Mouse (Mus musculus) limb, embryonic 11.5 days (tissue): ENCODE measurements at regions not wholly inside any gene's neighbourhood (a gene's known extent, or its start where the extent isn't known, plus 50 kb on each side); places are given as distances from the start of the nearest gene placed in this dataset.

Experiments used
- ATAC-seq: fragments of 200-750 bp; cut with Nextera tagmentation; 2 replicates; pipeline ENCODE4 v1.8.0; 2017; ENCODE audit warnings: low read depth; ENCODE audit not compliant: insufficient number of reproducible peaks, low FRiP score, low TSS enrichment
- DNase-seq: peaks from one replicate; pipeline ENCODE4 v3.0.0-alpha.2; 2015; ENCODE audit warnings: low spot score
- H3K27ac ChIP-seq: fragments of 300-500 bp; sonication (generic); replicated peaks from 2 replicates; pipeline ENCODE4 v1.5.1; 2014; ENCODE audit warnings: low read depth, mild to moderate bottlenecking, low read length
- H3K27me3 ChIP-seq: fragments of 300-500 bp; sonication (generic); 2 replicates; pipeline ENCODE4 v1.6.1; 2014; ENCODE audit warnings: mild to moderate bottlenecking, low read length, mixed read lengths; ENCODE audit not compliant: control insufficient read depth, insufficient read depth
- H3K36me3 ChIP-seq: fragments of 300-500 bp; sonication (generic); 2 replicates; pipeline ENCODE4 v1.6.1; 2014; ENCODE audit warnings: mild to moderate bottlenecking, low read length, moderate library complexity, mixed read lengths; ENCODE audit not compliant: control insufficient read depth, insufficient read depth
- H3K4me1 ChIP-seq: fragments of 300-500 bp; sonication (generic); 2 replicates; pipeline ENCODE4 v1.6.1; 2014; ENCODE audit warnings: low read length, mixed read lengths; ENCODE audit not compliant: control insufficient read depth, insufficient read depth
- H3K4me2 ChIP-seq: fragments of 300-500 bp; sonication (generic); 2 replicates; pipeline ENCODE4 v1.6.1; 2014; ENCODE audit warnings: low read depth, mild to moderate bottlenecking, moderate library complexity; ENCODE audit not compliant: severe bottlenecking
- H3K4me3 ChIP-seq: fragments of 300-500 bp; sonication (generic); 2 replicates; pipeline ENCODE4 v1.5.1; 2014; ENCODE audit warnings: low read depth, low read length
- H3K9ac ChIP-seq: fragments of 300-500 bp; sonication (generic); 2 replicates; pipeline ENCODE4 v1.6.1; 2014; ENCODE audit warnings: mild to moderate bottlenecking, low read length
- H3K9me3 ChIP-seq: fragments of 300-500 bp; sonication (generic); 2 replicates; pipeline ENCODE4 v1.6.1; 2016; ENCODE audit warnings: low read length; ENCODE audit not compliant: control insufficient read depth
- WGBS: fragments of 180-500 bp; shearing (Covaris S2); extraction: QIAGEN DNeasy Blood & Tissue Kit; methylation state at CpG from one replicate; pipeline ENCODE4 v1.1.7; 2014; 5-methylcytosine and 5-hydroxymethylcytosine counted together

DNA sequence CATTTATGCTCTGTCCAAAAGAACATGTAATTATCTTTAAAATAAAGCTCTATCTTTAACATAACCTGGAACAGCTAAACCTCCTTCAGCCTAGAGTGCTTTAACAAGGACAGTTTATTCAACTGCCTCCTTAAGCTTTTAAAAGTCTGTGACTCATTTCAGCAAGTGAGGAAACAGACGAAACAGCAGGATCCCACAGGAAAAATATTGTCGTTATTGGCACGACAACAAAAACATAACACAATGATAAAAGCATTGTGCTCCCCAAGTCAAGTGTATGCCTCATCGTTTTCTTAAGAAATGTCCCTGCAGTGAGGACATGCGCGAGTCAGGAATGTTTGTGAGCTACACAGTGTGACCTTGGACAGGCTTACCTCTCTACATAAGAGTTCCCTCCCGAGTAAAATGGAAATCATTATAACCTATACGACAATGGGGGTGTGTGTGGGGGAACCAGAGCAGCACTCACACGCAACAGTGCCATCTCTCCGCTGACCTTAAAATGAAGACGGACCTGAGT is 166.7 kb upstream of the Cd180 start:
- no peaks in the 10 kb centered on the region for H3K27me3 ChIP-seq
- H3K27ac ChIP-seq, result no peak overlapping the region
- no peaks in the 10 kb centered on the region for H3K36me3 ChIP-seq
- H3K4me2 ChIP-seq, result no peak overlapping the region
- DNase-seq, result no peak
- 83% methylated on average over 11 of the region's 11 CpGs for WGBS
- no peaks in the 10 kb centered on the region for H3K4me1 ChIP-seq
- H3K9ac ChIP-seq, result no peak overlapping the region
- no peak overlapping the region for H3K4me3 ChIP-seq
- ATAC-seq, result no peak
- H3K9me3 ChIP-seq, result no peaks in the 10 kb centered on the region

- WGBS, result 12% methylated on average over 4 of the region's 4 CpGs
- ATAC-seq, result no peak
- no peak overlapping the region for H3K9ac ChIP-seq
Observed at GRCm38 (mm10) chr13:102533784-102534183, 159.6 kb upstream of the Cd180 start.

GRCm38 (mm10) chr13:102537424-102538242 is 155.7 kb upstream of the Cd180 start:
- Histone ChIP-seq H3K9ac (no peak overlapping the region), H3K36me3 (no peaks in the 10 kb centered on the region), H3K27ac (no peak overlapping the region), H3K4me1 (peaks cover 5% of the 10 kb centered on the region; the same call in 1 of the 2 replicates), H3K9me3 (no peaks in the 10 kb centered on the region), H3K27me3 (peaks cover 6% of the 10 kb centered on the region; the same call in 1 of the 2 replicates), H3K4me2 (peak overlapping the region; percentile 47), H3K4me3 (peak overlapping the region; percentile 13; the same call in 1 of the 2 replicates)
- peak; percentile 65 for DNase-seq
- no peak for ATAC-seq
- 13% methylated on average over 19 of the region's 19 CpGs for WGBS

More at GRCm38 (mm10) chr13:102533784-102534183, 159.6 kb upstream of the Cd180 start:
- Histone ChIP-seq H3K27ac (no peak overlapping the region), H3K4me3 (no peak overlapping the region), H3K27me3 (peaks cover 6% of the 10 kb centered on the region; the same call in 1 of the 2 replicates), H3K4me1 (peaks cover 5% of the 10 kb centered on the region; the same call in 1 of the 2 replicates), H3K36me3 (no peaks in the 10 kb centered on the region), H3K4me2 (no peak overlapping the region), H3K9me3 (no peaks in the 10 kb centered on the region)
- DNase-seq, result no peak

DNA sequence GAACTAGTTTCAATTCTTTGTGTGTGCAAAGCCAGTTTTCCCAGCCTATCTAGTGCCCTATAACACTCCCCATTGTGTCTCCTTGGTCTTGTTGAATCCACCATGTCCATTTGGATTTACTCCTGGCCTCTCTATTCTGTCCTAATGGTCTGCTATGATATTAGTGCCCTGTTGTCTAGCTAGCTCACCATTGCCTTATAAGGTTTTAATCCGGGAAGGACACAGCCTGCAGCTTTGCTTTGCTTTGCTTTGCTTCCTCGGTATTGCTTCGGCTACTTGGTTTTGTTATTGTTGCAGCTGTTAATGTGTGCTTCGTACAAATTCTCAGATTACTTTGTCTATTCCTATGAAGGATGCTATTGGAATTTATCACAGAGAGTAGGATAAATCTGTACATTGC is 152.9 kb upstream of the Cd180 start:
- no peak overlapping the region for H3K27ac ChIP-seq
- 0 out of 2 replicates have a peak, but pooled peaks cover 7% of the 10 kb centered on the region for H3K27me3 ChIP-seq
- DNase-seq (no peak), ATAC-seq (no peak)
- H3K4me2 ChIP-seq, result no peak overlapping the region
- WGBS, result 90% methylated on average over 4 of the region's 4 CpGs
- H3K4me3 ChIP-seq, result no peak overlapping the region
- no peaks in the 10 kb centered on the region for H3K36me3 ChIP-seq
- no peak overlapping the region for H3K9ac ChIP-seq
- no peaks in the 10 kb centered on the region for H3K9me3 ChIP-seq
- peaks cover 8% of the 10 kb centered on the region; the same call in 1 of the 2 replicates for H3K4me1 ChIP-seq

GRCm38 (mm10) chr13:102544359-102545165 is 148.8 kb upstream of the Cd180 start:
- Histone ChIP-seq H3K4me3 (no peak overlapping the region), H3K4me2 (no peak overlapping the region), H3K36me3 (no peaks in the 10 kb centered on the region), H3K9me3 (no peaks in the 10 kb centered on the region), H3K27ac (no peak overlapping the region), H3K4me1 (peaks cover 11% of the 10 kb centered on the region; the same call in 1 of the 2 replicates), H3K27me3 (0 out of 2 replicates have a peak, but pooled peaks cover 9% of the 10 kb centered on the region), H3K9ac (no peak overlapping the region)
- no peak for DNase-seq
- no peak for ATAC-seq
- WGBS, result 45% methylated on average over 5 of the region's 5 CpGs

DNA sequence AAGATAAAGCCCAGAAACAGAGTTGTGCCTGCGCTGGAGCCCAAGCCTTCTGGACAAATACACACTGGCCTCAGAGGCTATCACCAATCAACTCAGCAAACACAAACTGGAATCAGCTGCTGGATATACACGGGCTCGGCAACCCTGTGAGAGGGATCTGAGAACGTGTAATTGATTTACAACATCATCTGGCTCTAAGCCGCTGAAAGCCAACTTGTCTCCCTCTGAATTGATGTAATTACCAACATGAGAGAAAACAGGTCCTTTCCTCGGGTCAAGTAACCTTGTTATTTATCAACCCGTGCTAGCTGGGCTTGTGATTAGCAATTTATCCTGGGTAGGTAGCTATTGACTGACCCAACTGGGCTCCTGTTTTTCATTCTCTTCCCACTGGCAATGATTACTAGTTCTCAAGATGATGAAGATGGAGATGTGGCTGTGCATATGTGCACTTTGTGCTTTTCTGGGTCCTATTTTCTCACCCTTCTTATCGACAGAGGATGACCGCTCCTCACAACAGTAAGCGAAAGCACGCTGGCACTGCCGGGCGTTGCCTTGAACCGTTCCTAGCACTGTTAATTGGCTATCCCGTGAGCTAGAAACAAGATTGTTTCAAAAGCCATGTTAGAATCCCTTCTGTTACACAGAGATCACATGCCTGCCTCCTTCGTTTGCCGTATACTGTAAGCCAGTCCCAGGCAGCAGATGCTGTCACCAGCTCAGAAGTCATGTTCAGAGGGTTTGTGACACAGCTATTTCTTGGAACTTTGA is 147.3 kb upstream of the Cd180 start:
- 11% methylated on average over 17 of the region's 17 CpGs for WGBS
- no peaks in the 10 kb centered on the region for H3K36me3 ChIP-seq
- H3K4me3 ChIP-seq, result no peak overlapping the region
- DNase-seq (peak; percentile 70), ATAC-seq (peak; percentile 54; the same call in 1 of the 2 replicates)
- no peak overlapping the region for H3K9ac ChIP-seq
- peaks cover 11% of the 10 kb centered on the region; the same call in 1 of the 2 replicates for H3K4me1 ChIP-seq
- no peaks in the 10 kb centered on the region for H3K9me3 ChIP-seq
- H3K27ac ChIP-seq, result no peak overlapping the region
- H3K27me3 ChIP-seq, result 0 out of 2 replicates have a peak, but pooled peaks cover 9% of the 10 kb centered on the region
- H3K4me2 ChIP-seq, result peak overlapping the region; percentile 18; the same call in 1 of the 2 replicates

- H3K9ac ChIP-seq, result no peak overlapping the region
- DNase-seq (no peak), ATAC-seq (no peak)
- H3K36me3 ChIP-seq, result no peaks in the 10 kb centered on the region
- H3K27ac ChIP-seq, result no peak overlapping the region
- no peak overlapping the region for H3K4me3 ChIP-seq
- H3K4me2 ChIP-seq, result no peak overlapping the region
- no peaks in the 10 kb centered on the region for H3K9me3 ChIP-seq
- 60% methylated on average over 6 of the region's 6 CpGs for WGBS
- peaks cover 11% of the 10 kb centered on the region; the same call in 1 of the 2 replicates for H3K4me1 ChIP-seq
- 0 out of 2 replicates have a peak, but pooled peaks cover 9% of the 10 kb centered on the region for H3K27me3 ChIP-seq
Observed at GRCm38 (mm10) chr13:102548252-102548651, 145.1 kb upstream of the Cd180 start.
